Mouse (Mus musculus) neural tube, embryonic 15.5 days (tissue): ENCODE results near the gene Gm20388. TPM values are rescaled to one million over a fixed set of nuclear protein-coding genes. Genes with fewer than 3 reads are reported as not detected.

Experiments used
- ATAC-seq: fragments of 200-750 bp; cut with Nextera tagmentation; 2 replicates; pipeline ENCODE4 v1.8.0; 2017; ENCODE audit warnings: mild to moderate bottlenecking, moderate TSS enrichment, moderate library complexity; ENCODE audit not compliant: low FRiP score
- H3K27ac ChIP-seq: fragments of 300-500 bp; sonication (generic); replicated peaks from 2 replicates; pipeline ENCODE4 v1.5.1; 2015; ENCODE audit warnings: mild to moderate bottlenecking, inconsistent platforms
- H3K27me3 ChIP-seq: fragments of 300-500 bp; sonication (generic); replicated peaks from 2 replicates; pipeline ENCODE4 v1.6.1; 2015; ENCODE audit warnings: inconsistent platforms
- H3K36me3 ChIP-seq: fragments of 300-500 bp; sonication (generic); 2 replicates; pipeline ENCODE4 v1.6.1; 2015; ENCODE audit warnings: inconsistent platforms
- H3K4me1 ChIP-seq: fragments of 300-500 bp; sonication (generic); 2 replicates; pipeline ENCODE4 v1.6.1; 2015; ENCODE audit warnings: inconsistent platforms
- H3K4me2 ChIP-seq: fragments of 300-500 bp; sonication (generic); 2 replicates; pipeline ENCODE4 v1.6.1; 2015; ENCODE audit warnings: inconsistent platforms, mild to moderate bottlenecking, moderate library complexity
- H3K4me3 ChIP-seq: fragments of 300-500 bp; sonication (generic); replicated peaks from 2 replicates; pipeline ENCODE4 v1.5.1; 2015; ENCODE audit warnings: mild to moderate bottlenecking, inconsistent platforms
- H3K9ac ChIP-seq: fragments of 300-500 bp; sonication (generic); replicated peaks from 2 replicates; pipeline ENCODE4 v1.6.1; 2015; ENCODE audit warnings: mild to moderate bottlenecking, inconsistent platforms
- H3K9me3 ChIP-seq: fragments of 300-500 bp; sonication (generic); replicated peaks from 2 replicates; pipeline ENCODE4 v1.6.1; 2016; ENCODE audit warnings: inconsistent platforms
- WGBS: fragments of 180-500 bp; shearing (Covaris S2); methylation state at CpG from one replicate; pipeline ENCODE4 v1.1.7; 2015; ENCODE audit warnings: mixed read lengths; 5-methylcytosine and 5-hydroxymethylcytosine counted together
- polyA plus RNA-seq: library from polyadenylated mRNA; unstranded; fragments of >200 nt; fragmentation: Nextera tagmentation; extraction: Ambion mirVana; gene quantifications from 2 replicates; pipeline ENCODE4 v1.2.1, GENCODE M21; 2015

Gene Gm20388
- polyA plus RNA-seq, 1 experiment from 2014 or later = not detected

GRCm38 (mm10) chr8:120308553-120308952 lies 397.9 kb downstream of the Gm20388 start:
- no peak overlapping the region for H3K4me2 ChIP-seq
- no peak overlapping the region for H3K4me3 ChIP-seq
- no peaks in the 10 kb centered on the region for H3K36me3 ChIP-seq
- no peaks in the 10 kb centered on the region for H3K9me3 ChIP-seq
- H3K9ac ChIP-seq = no peak overlapping the region
- 38% methylated on average over 9 of the region's 9 CpGs for WGBS
- peaks cover 8% of the 10 kb centered on the region; the same call in 1 of the 2 replicates for H3K27me3 ChIP-seq
- no peak for ATAC-seq
- peak overlapping the region; percentile 58 for H3K27ac ChIP-seq
- H3K4me1 ChIP-seq = peaks cover 59% of the 10 kb centered on the region

- H3K4me2 ChIP-seq = 0 out of 2 replicates have a peak overlapping the region, but pooled peaks have one; percentile 17
- peaks cover 8% of the 10 kb centered on the region; the same call in 1 of the 2 replicates for H3K27me3 ChIP-seq
- peak; percentile 15; the same call in 1 of the 2 replicates for ATAC-seq
- H3K9ac ChIP-seq = no peak overlapping the region
- H3K27ac ChIP-seq = peak overlapping the region; percentile 58
- H3K36me3 ChIP-seq = no peaks in the 10 kb centered on the region
- H3K4me1 ChIP-seq = peaks cover 51% of the 10 kb centered on the region
- no peaks in the 10 kb centered on the region for H3K9me3 ChIP-seq
- H3K4me3 ChIP-seq = no peak overlapping the region
- 34% methylated on average over 18 of the region's 18 CpGs for WGBS
These were observed 398.7 kb downstream of the Gm20388 start for GRCm38 (mm10) chr8:120309326-120309725.

DNA sequence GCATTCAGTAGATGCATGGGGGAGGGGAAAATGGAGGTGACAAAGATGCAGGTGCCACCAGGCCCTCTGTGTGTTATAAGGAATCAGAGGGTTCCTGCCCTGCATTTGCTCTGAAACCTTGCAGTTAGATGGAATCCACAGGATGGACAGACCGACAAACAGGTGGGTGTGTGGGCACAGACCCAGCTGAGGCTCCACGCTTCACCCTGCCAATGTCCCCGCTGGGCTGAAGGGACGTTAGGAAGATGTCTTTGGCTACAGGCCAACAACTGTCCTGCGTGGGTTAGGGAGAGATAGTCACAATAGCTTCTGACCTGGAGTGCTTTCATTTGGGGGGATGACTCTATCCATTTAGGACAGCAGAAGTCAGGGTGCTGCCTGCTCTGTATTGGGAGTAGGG lies 399.4 kb downstream of the Gm20388 start:
- WGBS = 42% methylated on average over 5 of the region's 5 CpGs
- no peak overlapping the region for H3K9ac ChIP-seq
- no peaks in the 10 kb centered on the region for H3K36me3 ChIP-seq
- no peak overlapping the region for H3K4me2 ChIP-seq
- ATAC-seq = no peak
- H3K27me3 ChIP-seq = peaks cover 8% of the 10 kb centered on the region; the same call in 1 of the 2 replicates
- H3K4me3 ChIP-seq = no peak overlapping the region
- peaks cover 46% of the 10 kb centered on the region for H3K4me1 ChIP-seq
- H3K27ac ChIP-seq = peak overlapping the region; percentile 58
- no peaks in the 10 kb centered on the region for H3K9me3 ChIP-seq

GRCm38 (mm10) chr8:120312452-120312851 lies 401.8 kb downstream of the Gm20388 start:
- ATAC-seq = no peak
- no peaks in the 10 kb centered on the region for H3K36me3 ChIP-seq
- no peak overlapping the region for H3K4me3 ChIP-seq
- peaks cover 8% of the 10 kb centered on the region; the same call in 1 of the 2 replicates for H3K27me3 ChIP-seq
- H3K9ac ChIP-seq = no peak overlapping the region
- no peak overlapping the region for H3K27ac ChIP-seq
- 84% methylated on average over 4 of the region's 4 CpGs for WGBS
- no peaks in the 10 kb centered on the region for H3K9me3 ChIP-seq
- peaks cover 38% of the 10 kb centered on the region for H3K4me1 ChIP-seq
- H3K4me2 ChIP-seq = no peak overlapping the region

GRCm38 (mm10) chr8:120313674-120314073 lies 403.0 kb downstream of the Gm20388 start:
- Histone ChIP-seq H3K36me3 (no peaks in the 10 kb centered on the region), H3K4me3 (no peak overlapping the region), H3K9me3 (no peaks in the 10 kb centered on the region), H3K4me1 (peaks cover 28% of the 10 kb centered on the region), H3K9ac (no peak overlapping the region), H3K4me2 (no peak overlapping the region), H3K27me3 (peaks cover 8% of the 10 kb centered on the region; the same call in 1 of the 2 replicates), H3K27ac (no peak overlapping the region)
- ATAC-seq = no peak
- WGBS = 73% methylated on average over 3 of the region's 3 CpGs

- Histone ChIP-seq H3K27me3 (peaks cover 8% of the 10 kb centered on the region; the same call in 1 of the 2 replicates), H3K9me3 (no peaks in the 10 kb centered on the region)
- WGBS = 89% methylated on average over 5 of the region's 5 CpGs
These were observed 404.3 kb downstream of the Gm20388 start for GRCm38 (mm10) chr8:120314932-120315331.

GRCm38 (mm10) chr8:120315644-120316043 lies 405.0 kb downstream of the Gm20388 start:
- Histone ChIP-seq H3K27ac (no peak overlapping the region), H3K4me1 (peaks cover 16% of the 10 kb centered on the region; the same call in 1 of the 2 replicates)
- WGBS = 90% methylated on average over 4 of the region's 4 CpGs

More at GRCm38 (mm10) chr8:120314932-120315331, 404.3 kb downstream of the Gm20388 start:
- Histone ChIP-seq H3K4me1 (peaks cover 23% of the 10 kb centered on the region), H3K4me2 (no peak overlapping the region), H3K27ac (no peak overlapping the region), H3K4me3 (no peak overlapping the region), H3K9ac (no peak overlapping the region), H3K36me3 (no peaks in the 10 kb centered on the region)
- ATAC-seq = no peak

DNA sequence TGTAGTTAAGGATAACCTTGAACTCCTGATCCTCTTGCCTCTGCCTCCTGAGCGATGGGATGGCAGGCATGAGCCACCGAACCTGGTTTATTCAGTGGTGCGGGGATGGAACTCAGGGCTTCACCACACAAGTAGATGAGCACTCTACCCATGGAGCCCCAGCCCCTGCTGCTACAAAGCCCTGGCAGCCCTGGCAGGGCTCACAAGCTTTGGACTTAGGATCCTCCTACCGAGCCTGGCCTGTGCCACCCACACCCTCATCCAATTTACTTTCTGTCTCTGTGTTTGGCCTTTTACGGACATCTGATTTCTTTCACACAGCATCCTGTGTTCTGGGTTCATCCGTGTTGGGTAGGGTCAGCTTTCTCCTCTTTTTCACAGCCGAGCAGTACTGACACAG lies 406.1 kb downstream of the Gm20388 start:
- ATAC-seq = no peak
- 90% methylated on average over 7 of the region's 7 CpGs for WGBS
- H3K27ac ChIP-seq = no peak overlapping the region
- H3K27me3 ChIP-seq = no peaks in the 10 kb centered on the region; the same call in 1 of the 2 replicates
- H3K4me1 ChIP-seq = peaks cover 13% of the 10 kb centered on the region; the same call in 1 of the 2 replicates
- no peaks in the 10 kb centered on the region for H3K9me3 ChIP-seq
- no peaks in the 10 kb centered on the region for H3K36me3 ChIP-seq
- H3K4me2 ChIP-seq = no peak overlapping the region
- H3K9ac ChIP-seq = no peak overlapping the region
- no peak overlapping the region for H3K4me3 ChIP-seq

More at GRCm38 (mm10) chr8:120315644-120316043, 405.0 kb downstream of the Gm20388 start:
- Histone ChIP-seq H3K27me3 (peaks cover 5% of the 10 kb centered on the region; the same call in 1 of the 2 replicates), H3K36me3 (no peaks in the 10 kb centered on the region), H3K9ac (no peak overlapping the region), H3K9me3 (no peaks in the 10 kb centered on the region), H3K4me3 (no peak overlapping the region), H3K4me2 (no peak overlapping the region)
- ATAC-seq = no peak

- no peak for ATAC-seq
- no peak overlapping the region for H3K27ac ChIP-seq
- H3K27me3 ChIP-seq = no peaks in the 10 kb centered on the region; the same call in 1 of the 2 replicates
- H3K4me1 ChIP-seq = peaks cover 11% of the 10 kb centered on the region
- H3K4me2 ChIP-seq = no peak overlapping the region
- no peaks in the 10 kb centered on the region for H3K9me3 ChIP-seq
- no peak overlapping the region for H3K4me3 ChIP-seq
- H3K9ac ChIP-seq = no peak overlapping the region
- H3K36me3 ChIP-seq = no peaks in the 10 kb centered on the region
- WGBS = 82% methylated on average over 21 of the region's 21 CpGs
These were observed 406.6 kb downstream of the Gm20388 start for GRCm38 (mm10) chr8:120317118-120317824.

- no peaks in the 10 kb centered on the region for H3K27me3 ChIP-seq
- H3K36me3 ChIP-seq = no peaks in the 10 kb centered on the region
- no peak overlapping the region for H3K4me2 ChIP-seq
- peaks cover 23% of the 10 kb centered on the region for H3K4me1 ChIP-seq
- H3K4me3 ChIP-seq = no peak overlapping the region
- 64% methylated on average over 12 of the region's 12 CpGs for WGBS
- no peak overlapping the region for H3K27ac ChIP-seq
- no peaks in the 10 kb centered on the region for H3K9me3 ChIP-seq
- ATAC-seq = no peak
- no peak overlapping the region for H3K9ac ChIP-seq
These were observed 407.9 kb downstream of the Gm20388 start for GRCm38 (mm10) chr8:120318476-120318991.

- H3K27me3 ChIP-seq = no peaks in the 10 kb centered on the region
- no peak overlapping the region for H3K4me2 ChIP-seq
- no peaks in the 10 kb centered on the region for H3K9me3 ChIP-seq
- H3K36me3 ChIP-seq = no peaks in the 10 kb centered on the region
- H3K4me1 ChIP-seq = peaks cover 29% of the 10 kb centered on the region
- no peak overlapping the region for H3K27ac ChIP-seq
- H3K9ac ChIP-seq = no peak overlapping the region
- ATAC-seq = no peak
- 20% methylated on average over 7 of the region's 7 CpGs for WGBS
- no peak overlapping the region for H3K4me3 ChIP-seq
These were observed 408.8 kb downstream of the Gm20388 start for GRCm38 (mm10) chr8:120319449-120319848.

- 92% methylated on average over 5 of the region's 5 CpGs for WGBS
- no peak for ATAC-seq
- H3K27ac ChIP-seq = no peak overlapping the region
- H3K4me3 ChIP-seq = no peak overlapping the region
- H3K9me3 ChIP-seq = no peaks in the 10 kb centered on the region
- H3K9ac ChIP-seq = no peak overlapping the region
- H3K36me3 ChIP-seq = no peaks in the 10 kb centered on the region
- H3K27me3 ChIP-seq = no peaks in the 10 kb centered on the region
- no peak overlapping the region for H3K4me2 ChIP-seq
- H3K4me1 ChIP-seq = peaks cover 35% of the 10 kb centered on the region
These were observed 409.5 kb downstream of the Gm20388 start for GRCm38 (mm10) chr8:120320146-120320545.
